Mouse (Mus musculus) forebrain, embryonic 11.5 days (tissue): ENCODE results near the gene Hoxa9. TPM values are rescaled to one million over a fixed set of nuclear protein-coding genes. Genes with fewer than 3 reads are reported as not detected.

Source experiments
- ATAC-seq: fragments of 200-750 bp; cut with Nextera tagmentation; replicated peaks from 2 replicates; pipeline ENCODE4 v1.8.0; 2017; ENCODE audit warnings: moderate TSS enrichment; ENCODE audit not compliant: low FRiP score
- DNase-seq: peaks from one replicate; pipeline ENCODE4 v3.0.0-alpha.2; 2017; ENCODE audit warnings: low spot score
- H3K27ac ChIP-seq: fragments of 300-500 bp; sonication (generic); 2 replicates; pipeline ENCODE4 v1.5.1; 2014; ENCODE audit warnings: low read depth, low read length
- H3K27me3 ChIP-seq: fragments of 300-500 bp; sonication (generic); 2 replicates; pipeline ENCODE4 v1.6.1; 2014; ENCODE audit warnings: mild to moderate bottlenecking, low read length, mixed read lengths; ENCODE audit not compliant: control insufficient read depth, insufficient read depth
- H3K36me3 ChIP-seq: fragments of 300-500 bp; sonication (generic); 2 replicates; pipeline ENCODE4 v1.6.1; 2014; ENCODE audit warnings: mild to moderate bottlenecking, low read length, moderate library complexity, mixed read lengths; ENCODE audit not compliant: control insufficient read depth, insufficient read depth
- H3K4me1 ChIP-seq: fragments of 300-500 bp; sonication (generic); replicated peaks from 2 replicates; pipeline ENCODE4 v1.6.1; 2014; ENCODE audit warnings: low read length, mixed read lengths; ENCODE audit not compliant: control insufficient read depth, insufficient read depth
- H3K4me2 ChIP-seq: fragments of 300-500 bp; sonication (generic); 2 replicates; pipeline ENCODE4 v1.6.1; 2014; ENCODE audit warnings: low read depth, mild to moderate bottlenecking, low read length, moderate library complexity, mixed read lengths; ENCODE audit not compliant: severe bottlenecking
- H3K4me3 ChIP-seq: fragments of 300-500 bp; sonication (generic); 2 replicates; pipeline ENCODE4 v1.5.1; 2014; ENCODE audit warnings: low read depth, low read length
- H3K9ac ChIP-seq: fragments of 300-500 bp; sonication (generic); 2 replicates; pipeline ENCODE4 v1.6.1; 2014; ENCODE audit warnings: low read length
- H3K9me3 ChIP-seq: fragments of 300-500 bp; sonication (generic); 2 replicates; pipeline ENCODE4 v1.6.1; 2016; ENCODE audit warnings: low read length, mixed read lengths; ENCODE audit not compliant: control insufficient read depth
- WGBS: fragments of 180-500 bp; shearing (Covaris S2); extraction: QIAGEN DNeasy Blood & Tissue Kit; methylation state at CpG from one replicate; pipeline ENCODE4 v1.1.7; 2014; 5-methylcytosine and 5-hydroxymethylcytosine counted together
- polyA plus RNA-seq: library from polyadenylated mRNA; unstranded; fragments of >200 nt; fragmentation: Nextera tagmentation; extraction: Ambion mirVana; gene quantifications from 2 replicates; pipeline ENCODE4 v1.2.1, GENCODE M21; 2014

Gene Hoxa9
- polyA plus RNA-seq, 1 experiment from 2014 or later, result not detected

GRCm38 (mm10) chr6:52183311-52184080 is 47.4 kb downstream of the Hoxa9 start:
- no peak overlapping the region for H3K27ac ChIP-seq
- 8% methylated on average over 10 of the region's 10 CpGs for WGBS

GRCm38 (mm10) chr6:52182793-52183192 is 48.1 kb downstream of the Hoxa9 start:
- Histone ChIP-seq H3K4me2 (no peak overlapping the region), H3K27me3 (peaks cover 100% of the 10 kb centered on the region), H3K27ac (no peak overlapping the region), H3K36me3 (no peaks in the 10 kb centered on the region), H3K9ac (no peak overlapping the region), H3K9me3 (no peaks in the 10 kb centered on the region), H3K4me3 (no peak overlapping the region), H3K4me1 (no peaks in the 10 kb centered on the region)
- WGBS, result 3% methylated on average over 1 of the region's 1 CpGs
- ATAC-seq, result no peak
- no peak for DNase-seq

More at GRCm38 (mm10) chr6:52183311-52184080, 47.4 kb downstream of the Hoxa9 start:
- Histone ChIP-seq H3K36me3 (no peaks in the 10 kb centered on the region), H3K27me3 (peaks cover 100% of the 10 kb centered on the region), H3K4me3 (no peak overlapping the region), H3K9me3 (no peaks in the 10 kb centered on the region), H3K4me2 (no peak overlapping the region), H3K4me1 (no peaks in the 10 kb centered on the region), H3K9ac (no peak overlapping the region)
- ATAC-seq, result no peak
- peak; percentile 39 for DNase-seq

- H3K27ac ChIP-seq, result no peak overlapping the region
- H3K9me3 ChIP-seq, result no peaks in the 10 kb centered on the region
- H3K4me2 ChIP-seq, result no peak overlapping the region
- no peak overlapping the region for H3K4me3 ChIP-seq
- DNase-seq, result peak; percentile 48
- peaks cover 100% of the 10 kb centered on the region for H3K27me3 ChIP-seq
- WGBS, result 10% methylated on average over 2 of the region's 2 CpGs
- no peaks in the 10 kb centered on the region for H3K4me1 ChIP-seq
- ATAC-seq, result no peak
- no peak overlapping the region for H3K9ac ChIP-seq
- H3K36me3 ChIP-seq, result no peaks in the 10 kb centered on the region
Observed at GRCm38 (mm10) chr6:52182030-52182429, 48.9 kb downstream of the Hoxa9 start.

GRCm38 (mm10) chr6:52180726-52181125 is 50.2 kb downstream of the Hoxa9 start:
- DNase-seq (peak; percentile 44), ATAC-seq (no peak)
- no peaks in the 10 kb centered on the region for H3K4me1 ChIP-seq
- H3K27ac ChIP-seq, result no peak overlapping the region
- H3K9me3 ChIP-seq, result no peaks in the 10 kb centered on the region
- 4% methylated on average over 3 of the region's 3 CpGs for WGBS
- H3K9ac ChIP-seq, result no peak overlapping the region
- H3K4me2 ChIP-seq, result no peak overlapping the region
- no peak overlapping the region for H3K4me3 ChIP-seq
- no peaks in the 10 kb centered on the region for H3K36me3 ChIP-seq
- H3K27me3 ChIP-seq, result peaks cover 100% of the 10 kb centered on the region

GRCm38 (mm10) chr6:52180213-52180710 is 50.6 kb downstream of the Hoxa9 start:
- H3K27me3 ChIP-seq, result peaks cover 100% of the 10 kb centered on the region
- 1% methylated on average over 11 of the region's 11 CpGs for WGBS
- no peak overlapping the region for H3K9ac ChIP-seq
- H3K4me1 ChIP-seq, result no peaks in the 10 kb centered on the region
- no peaks in the 10 kb centered on the region for H3K9me3 ChIP-seq
- H3K27ac ChIP-seq, result no peak overlapping the region
- no peak for ATAC-seq
- peak; percentile 44 for DNase-seq
- no peak overlapping the region for H3K4me3 ChIP-seq
- H3K36me3 ChIP-seq, result no peaks in the 10 kb centered on the region
- H3K4me2 ChIP-seq, result no peak overlapping the region

- H3K27me3 ChIP-seq, result peaks cover 100% of the 10 kb centered on the region
- WGBS, result 0% methylated on average over 10 of the region's 10 CpGs
- no peaks in the 10 kb centered on the region for H3K36me3 ChIP-seq
- no peaks in the 10 kb centered on the region for H3K4me1 ChIP-seq
- no peaks in the 10 kb centered on the region for H3K9me3 ChIP-seq
- peak; percentile 48 for DNase-seq
- no peak for ATAC-seq
- no peak overlapping the region for H3K9ac ChIP-seq
- H3K4me3 ChIP-seq, result no peak overlapping the region
- no peak overlapping the region for H3K4me2 ChIP-seq
- no peak overlapping the region for H3K27ac ChIP-seq
Observed at GRCm38 (mm10) chr6:52179690-52180089, 51.2 kb downstream of the Hoxa9 start.

- H3K27ac ChIP-seq, result no peak overlapping the region
- ATAC-seq, result no peak
- H3K4me1 ChIP-seq, result no peaks in the 10 kb centered on the region
- H3K4me2 ChIP-seq, result no peak overlapping the region
- H3K27me3 ChIP-seq, result peaks cover 98% of the 10 kb centered on the region
- no peak overlapping the region for H3K4me3 ChIP-seq
- no peaks in the 10 kb centered on the region for H3K9me3 ChIP-seq
- H3K9ac ChIP-seq, result no peak overlapping the region
- WGBS, result 1% methylated on average over 4 of the region's 4 CpGs
- peak; percentile 48 for DNase-seq
- H3K36me3 ChIP-seq, result no peaks in the 10 kb centered on the region
Observed at GRCm38 (mm10) chr6:52178918-52179665, 51.8 kb downstream of the Hoxa9 start.

GRCm38 (mm10) chr6:52177806-52178205 is 53.1 kb downstream of the Hoxa9 start:
- H3K27me3 ChIP-seq, result peaks cover 98% of the 10 kb centered on the region
- no peak for ATAC-seq
- H3K27ac ChIP-seq, result no peak overlapping the region
- no peak overlapping the region for H3K9ac ChIP-seq
- H3K9me3 ChIP-seq, result no peaks in the 10 kb centered on the region
- H3K4me1 ChIP-seq, result no peaks in the 10 kb centered on the region
- WGBS, result 1% methylated on average over 9 of the region's 9 CpGs
- H3K4me3 ChIP-seq, result no peak overlapping the region
- H3K36me3 ChIP-seq, result no peaks in the 10 kb centered on the region
- peak; percentile 53 for DNase-seq
- H3K4me2 ChIP-seq, result no peak overlapping the region
